Mouse (Mus musculus): ENCODE measurements around the gene Gstk1.

Gstk1 gene

DNA sequence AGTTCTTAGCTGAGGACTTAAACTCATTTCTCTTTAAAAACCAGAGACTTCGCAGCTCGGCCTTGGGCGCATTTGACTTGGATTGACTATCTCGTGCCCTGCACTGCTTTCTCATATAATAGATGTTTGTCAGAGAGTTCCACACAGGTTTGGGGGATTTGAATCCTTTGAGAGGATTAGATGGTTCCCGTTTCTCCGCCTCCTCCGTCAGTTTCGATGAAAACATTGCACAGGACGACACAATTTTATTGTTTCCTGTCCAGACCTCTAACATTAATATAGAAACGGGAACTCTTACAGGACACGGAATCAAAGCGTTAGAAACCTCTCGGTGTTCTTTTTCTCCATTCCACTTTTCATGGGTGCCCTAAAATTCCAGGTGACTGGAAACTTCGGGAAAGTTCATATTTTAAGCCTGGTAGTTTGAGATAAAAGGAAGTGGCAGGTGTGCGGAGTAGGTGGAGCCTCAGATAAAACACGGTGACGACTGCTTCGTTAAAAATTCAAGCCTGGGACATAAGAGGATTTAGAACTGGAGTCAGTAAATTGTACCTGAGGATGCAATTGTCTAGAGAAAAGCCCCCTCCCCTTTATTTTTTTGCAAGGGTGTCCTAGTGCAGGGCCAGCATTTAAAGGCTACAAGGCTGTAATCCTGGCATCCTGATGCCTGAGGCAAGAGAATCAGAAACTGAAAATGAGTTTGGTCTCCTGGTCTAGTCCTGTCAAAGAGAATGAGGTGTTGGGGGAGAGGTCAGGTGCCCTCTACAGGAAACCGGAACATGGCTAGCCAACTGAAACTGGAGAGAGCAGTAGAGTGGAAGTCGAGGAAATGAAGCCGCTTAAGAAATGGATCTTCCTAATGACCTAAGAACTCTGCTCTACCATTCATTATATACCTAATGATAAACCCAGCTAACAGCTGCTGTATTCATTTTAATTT is 19.9 kb downstream of the Gstk1 start:
- no peak for DNase-seq (ENCODE audit: low spot score in 2 of 2)

DNA sequence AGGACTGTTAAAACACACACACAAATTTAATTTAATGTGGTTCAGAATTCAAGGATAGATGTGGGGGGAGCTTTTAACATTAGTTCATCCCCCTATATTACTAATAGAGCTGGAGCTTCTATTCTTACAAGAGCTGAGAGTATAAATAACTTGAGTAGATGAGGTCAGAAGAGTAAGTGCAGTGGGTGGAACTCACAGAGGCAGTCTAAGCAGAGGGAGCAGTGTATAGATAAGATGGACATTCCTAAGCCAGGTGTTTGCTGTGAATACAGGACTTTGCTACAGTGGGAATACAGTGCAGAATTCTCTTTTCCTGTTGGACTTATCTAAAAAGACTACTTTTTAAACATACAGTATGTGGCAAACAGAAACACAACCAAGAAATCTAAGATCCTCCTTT is 25.1 kb downstream of the Gstk1 start:
- DNase-seq (ENCODE audit: low spot score in 2 of 2) = no peak

- DNase-seq (ENCODE audit: low spot score in 2 of 2) = no peak
Measured at GRCm38 (mm10) chr6:42276151-42276550, 30.4 kb downstream of the Gstk1 start.

DNA sequence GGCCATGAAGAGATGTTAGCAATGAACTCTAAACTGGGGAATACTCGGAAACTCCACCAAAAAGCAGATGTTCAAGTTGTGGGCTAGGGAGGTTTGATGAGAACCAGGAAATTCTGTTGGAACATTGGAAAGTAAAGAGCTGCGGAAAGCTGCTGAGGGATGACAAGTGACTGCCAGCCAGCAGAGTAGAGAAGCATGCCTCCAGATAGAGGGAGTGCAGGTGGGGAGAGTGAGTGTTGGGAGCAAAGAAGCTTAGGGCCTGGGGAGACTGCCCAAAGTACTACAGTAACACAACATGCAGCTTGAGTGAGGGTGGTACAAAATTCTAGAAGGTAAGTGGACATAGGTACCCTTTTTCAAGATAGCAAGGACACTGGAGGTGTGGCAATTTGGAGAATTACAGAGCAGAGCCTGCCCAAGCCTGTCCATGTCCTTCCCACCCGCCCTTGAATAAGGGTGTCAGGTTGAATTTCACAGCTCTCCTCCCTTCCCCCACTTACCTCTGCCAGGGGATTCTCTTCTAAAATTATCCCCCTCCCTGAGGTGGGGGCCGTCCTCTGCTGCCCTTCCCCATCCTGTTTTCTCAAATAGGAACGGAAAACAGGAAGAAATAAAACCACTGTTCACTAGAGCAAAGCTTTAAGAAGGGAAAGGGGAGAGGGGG is 37.3 kb downstream of the Gstk1 start:
- DNase-seq (ENCODE audit: low spot score in 2 of 2) = no peak

DNA sequence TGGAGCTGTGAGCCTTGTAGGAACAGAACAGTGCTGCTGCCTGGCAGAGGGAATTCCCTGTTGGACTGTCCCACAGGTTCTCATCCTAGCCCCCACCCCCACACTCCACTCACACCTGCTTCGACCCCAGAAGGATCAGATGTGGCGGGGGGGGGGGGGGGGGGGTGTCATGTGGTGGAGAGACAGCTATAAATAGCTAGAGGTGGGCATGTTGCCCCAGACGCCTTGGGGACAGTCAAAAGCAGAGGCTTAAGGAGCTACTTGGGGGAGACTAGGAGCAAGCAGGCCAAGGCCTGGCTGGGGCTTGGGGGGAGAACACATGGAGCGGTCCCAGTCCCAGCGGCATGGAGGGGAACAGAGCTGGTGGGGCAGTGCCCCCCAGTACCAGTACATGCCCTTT is 40.7 kb downstream of the Gstk1 start, which contains the start of gene Clcn1:
TSS of gene Clcn1 (plus strand) at position 238 of the 400 bp plus-strand sequence.
- no peak for DNase-seq (ENCODE audit: low spot score in 2 of 2)

DNA sequence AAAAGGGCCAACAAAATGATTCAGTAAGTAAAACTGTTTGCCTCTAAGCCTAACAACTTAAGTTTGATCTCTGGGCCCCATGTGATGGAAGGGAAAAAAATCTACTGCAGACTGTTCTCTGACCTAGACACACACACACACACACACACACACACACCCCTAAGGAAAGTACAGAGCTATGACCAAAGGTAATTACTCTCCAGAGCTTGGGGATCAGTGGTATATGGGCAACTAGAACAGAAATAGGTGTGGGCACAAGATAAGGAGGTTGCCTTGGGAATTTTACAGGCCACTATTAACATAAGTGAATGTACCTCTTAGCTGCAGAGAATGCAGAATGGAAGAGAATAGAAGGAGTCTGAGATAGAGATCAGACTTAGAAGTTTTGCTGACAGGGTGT is 41.8 kb downstream of the Gstk1 start:
- DNase-seq (ENCODE audit: low spot score in 2 of 2) = no peak

GRCm38 (mm10) chr6:42293327-42293726 is 47.6 kb downstream of the Gstk1 start:
- peak in 1 of 2 experiments; percentile 31 for DNase-seq (ENCODE audit: low spot score in 2 of 2)

DNA sequence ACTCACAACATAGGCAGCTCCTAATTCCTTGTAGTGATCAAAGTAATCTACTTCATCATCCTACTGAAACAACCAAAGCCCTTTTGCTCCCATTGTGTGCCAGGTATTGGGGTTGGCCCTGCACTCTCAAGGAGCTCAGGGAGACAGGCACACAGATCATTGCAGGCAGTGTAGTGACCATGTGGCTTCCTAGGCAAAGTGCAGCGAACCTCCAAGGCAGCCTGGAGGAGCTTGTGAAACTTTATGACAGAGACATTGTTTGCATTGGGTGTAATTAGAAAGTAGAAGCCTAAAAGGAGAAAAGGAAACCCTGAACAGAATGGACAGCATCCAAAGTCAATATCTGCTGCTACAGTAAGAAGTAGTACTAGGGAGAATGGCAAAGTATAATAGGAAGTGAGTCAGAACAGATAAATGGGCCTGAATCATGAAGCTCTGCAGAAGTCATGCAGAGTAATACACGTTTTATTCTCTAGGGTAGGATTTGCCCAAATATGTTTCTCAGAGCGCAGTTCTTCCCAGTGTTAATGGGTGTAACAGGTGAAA is 49.9 kb downstream of the Gstk1 start:
- DNase-seq (ENCODE audit: low spot score in 2 of 2) = no peak

DNA sequence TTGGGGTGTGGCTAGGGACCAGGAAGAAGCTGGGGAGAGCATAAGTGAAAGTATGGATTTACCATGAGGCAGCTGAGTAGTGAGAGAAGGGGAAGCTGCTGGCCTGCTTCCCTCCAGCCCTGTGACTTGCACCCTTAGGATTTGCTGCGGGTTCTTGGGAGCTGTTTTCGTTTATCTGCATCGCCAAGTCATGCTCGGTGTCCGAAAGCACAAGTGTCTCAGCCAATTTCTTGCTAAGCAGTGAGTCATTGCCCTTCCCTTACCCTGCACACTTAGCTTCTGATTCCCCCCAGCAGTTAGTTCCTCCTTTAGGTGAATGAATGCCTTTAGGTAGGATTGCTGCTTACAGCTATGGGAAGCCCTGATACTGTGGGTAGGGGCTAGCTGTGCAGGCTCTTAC is 53.6 kb downstream of the Gstk1 start:
- DNase-seq (ENCODE audit: low spot score in 2 of 2) = no peak
